Mouse (Mus musculus) lung, embryonic 14.5 days (tissue): Measurements from ENCODE around the gene Timeless. TPM values are rescaled to one million over a fixed set of nuclear protein-coding genes. Genes with fewer than 3 reads are reported as not detected.
"Not testable (repeated sequence)": the region's sequence is repeated elsewhere in the genome, so short reads cannot be mapped to it uniquely, and the experiment has no call there.

Source experiments
- ATAC-seq: fragments of 200-750 bp; cut with Nextera tagmentation; 2 replicates; pipeline ENCODE4 v1.8.0; 2017; ENCODE audit warnings: mild to moderate bottlenecking, moderate TSS enrichment, moderate library complexity; ENCODE audit not compliant: insufficient read depth
- DNase-seq: peaks from one replicate; pipeline ENCODE4 v3.0.0-alpha.2; 2015
- H3K27ac ChIP-seq: fragments of 300-500 bp; sonication (generic); 2 replicates; pipeline ENCODE4 v1.5.1; 2014; ENCODE audit warnings: low read depth, mild to moderate bottlenecking, moderate library complexity
- H3K27me3 ChIP-seq: fragments of 300-500 bp; sonication (generic); 2 replicates; pipeline ENCODE4 v1.6.1; 2014; ENCODE audit warnings: low read length, control low read depth; ENCODE audit not compliant: insufficient read depth
- H3K36me3 ChIP-seq: fragments of 300-500 bp; sonication (generic); 2 replicates; pipeline ENCODE4 v1.6.1; 2014; ENCODE audit warnings: control low read depth; ENCODE audit not compliant: insufficient read depth
- H3K4me1 ChIP-seq: fragments of 300-500 bp; sonication (generic); 2 replicates; pipeline ENCODE4 v1.6.1; 2014; ENCODE audit warnings: antibody characterized with exemption, control low read depth; ENCODE audit not compliant: insufficient read depth
- H3K4me2 ChIP-seq: fragments of 300-500 bp; sonication (generic); 2 replicates; pipeline ENCODE4 v1.6.1; 2014; ENCODE audit warnings: mild to moderate bottlenecking
- H3K4me3 ChIP-seq: fragments of 300-500 bp; sonication (generic); 2 replicates; pipeline ENCODE4 v1.5.1; 2014; ENCODE audit warnings: low read depth, low read length
- H3K9ac ChIP-seq: fragments of 300-500 bp; sonication (generic); 2 replicates; pipeline ENCODE4 v1.6.1; 2014
- H3K9me3 ChIP-seq: fragments of 300-500 bp; sonication (generic); 2 replicates; pipeline ENCODE4 v1.6.1; 2016; ENCODE audit warnings: low read depth, low read length, control low read depth
- CTCF ChIP-seq: IDR thresholded peaks from 2 replicates; pipeline ENCODE4 v1.5.1; 2016; ENCODE audit warnings: antibody characterized with exemption, low read depth
- WGBS: fragments of 180-500 bp; shearing (Covaris S2); extraction: QIAGEN DNeasy Blood & Tissue Kit; methylation state at CpG from one replicate; pipeline ENCODE4 v1.1.7; 2014; 5-methylcytosine and 5-hydroxymethylcytosine counted together
- polyA plus RNA-seq: library from polyadenylated mRNA; unstranded; fragments of >200 nt; fragmentation: Nextera tagmentation; extraction: Ambion mirVana; gene quantifications from 2 replicates; pipeline ENCODE4 v1.2.1, GENCODE M21; 2014

Gene Timeless
- polyA plus RNA-seq, 1 experiment from 2014 or later = 71.5 TPM

DNA sequence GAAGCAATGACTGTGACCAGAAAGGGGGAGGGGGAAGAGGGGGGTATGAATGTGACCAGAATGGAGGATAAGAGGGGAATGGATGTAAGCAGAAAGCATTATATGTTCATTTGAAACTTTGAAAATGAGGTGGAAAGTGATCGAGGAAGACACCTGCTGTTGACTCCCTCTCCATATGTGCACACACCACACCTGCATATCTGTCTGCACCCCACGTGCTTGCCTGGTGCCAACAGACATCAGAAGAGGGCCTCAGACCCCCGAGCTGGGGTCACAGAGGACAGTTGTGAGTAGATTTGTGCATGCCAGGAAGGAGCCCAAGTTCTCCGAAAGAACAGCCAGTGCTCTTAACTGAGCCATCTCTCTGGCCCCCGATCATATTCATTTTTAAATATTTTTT is 28.1 kb downstream of the Timeless start:
- TF ChIP-seq CTCF = no peak
- Histone ChIP-seq H3K9ac (no peak overlapping the region), H3K9me3 (no peaks in the 10 kb centered on the region), H3K4me1 (no peaks in the 10 kb centered on the region), H3K27me3 (no peaks in the 10 kb centered on the region), H3K36me3 (no peaks in the 10 kb centered on the region), H3K4me3 (no peak overlapping the region), H3K27ac (no peak overlapping the region), H3K4me2 (no peak overlapping the region)
- WGBS = 81% methylated on average over 5 of the region's 5 CpGs
- no peak for DNase-seq
- ATAC-seq = no peak

DNA sequence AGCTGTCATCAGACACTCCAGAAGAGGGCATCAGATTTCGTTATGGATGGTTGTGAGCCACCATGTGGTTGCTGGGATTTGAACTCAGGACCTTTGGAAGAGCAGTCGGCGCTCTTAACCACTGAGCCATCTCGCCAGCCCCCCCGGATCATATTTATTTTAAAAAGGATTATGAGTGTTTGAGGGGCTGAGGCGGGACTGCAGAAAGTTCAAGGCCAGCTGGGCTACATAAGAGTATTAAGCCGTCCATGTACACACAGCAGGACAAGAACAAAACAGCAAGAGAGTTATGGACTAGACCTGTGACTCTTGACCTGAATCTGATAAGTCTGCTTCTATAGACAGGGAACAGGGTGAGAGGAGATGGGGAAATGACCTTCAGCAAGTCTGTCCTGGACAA is 28.5 kb downstream of the Timeless start:
- H3K4me2 ChIP-seq, H3K27ac ChIP-seq, DNase-seq, H3K4me3 ChIP-seq, H3K9me3 ChIP-seq, H3K4me1 ChIP-seq, H3K27me3 ChIP-seq, H3K9ac ChIP-seq, H3K36me3 ChIP-seq, ATAC-seq: not testable (repeated sequence)
- WGBS = 70% methylated on average over 7 of the region's 7 CpGs

DNA sequence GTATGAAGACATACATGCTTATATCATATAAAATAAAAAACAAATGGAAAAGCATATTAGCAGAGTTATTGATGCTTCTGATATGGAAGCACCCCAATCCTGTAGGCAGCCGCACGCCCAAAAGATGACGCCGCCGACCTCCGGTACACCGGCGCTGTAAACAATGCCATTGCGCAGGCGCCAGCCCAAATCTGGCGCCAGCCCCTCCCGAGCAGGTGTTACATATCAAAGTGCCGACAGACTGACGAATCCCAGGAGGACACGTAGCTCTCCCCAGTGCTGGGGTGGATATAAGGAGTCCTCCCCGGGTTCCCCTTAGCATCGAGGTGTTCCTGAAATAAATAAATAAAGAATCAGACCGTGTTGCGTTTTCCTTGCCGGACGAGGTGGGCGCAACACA is 30.4 kb downstream of the Timeless start:
- Histone ChIP-seq H3K36me3 (no peaks in the 10 kb centered on the region), H3K9ac (no peak overlapping the region), H3K27ac (no peak overlapping the region), H3K4me2 (no peak overlapping the region), H3K9me3 (no peaks in the 10 kb centered on the region), H3K4me1 (no peaks in the 10 kb centered on the region), H3K27me3 (no peaks in the 10 kb centered on the region), H3K4me3 (no peak overlapping the region)
- WGBS = 62% methylated on average over 22 of the region's 22 CpGs
- DNase-seq = no peak
- no peak for ATAC-seq
- TF ChIP-seq CTCF = no peak

DNA sequence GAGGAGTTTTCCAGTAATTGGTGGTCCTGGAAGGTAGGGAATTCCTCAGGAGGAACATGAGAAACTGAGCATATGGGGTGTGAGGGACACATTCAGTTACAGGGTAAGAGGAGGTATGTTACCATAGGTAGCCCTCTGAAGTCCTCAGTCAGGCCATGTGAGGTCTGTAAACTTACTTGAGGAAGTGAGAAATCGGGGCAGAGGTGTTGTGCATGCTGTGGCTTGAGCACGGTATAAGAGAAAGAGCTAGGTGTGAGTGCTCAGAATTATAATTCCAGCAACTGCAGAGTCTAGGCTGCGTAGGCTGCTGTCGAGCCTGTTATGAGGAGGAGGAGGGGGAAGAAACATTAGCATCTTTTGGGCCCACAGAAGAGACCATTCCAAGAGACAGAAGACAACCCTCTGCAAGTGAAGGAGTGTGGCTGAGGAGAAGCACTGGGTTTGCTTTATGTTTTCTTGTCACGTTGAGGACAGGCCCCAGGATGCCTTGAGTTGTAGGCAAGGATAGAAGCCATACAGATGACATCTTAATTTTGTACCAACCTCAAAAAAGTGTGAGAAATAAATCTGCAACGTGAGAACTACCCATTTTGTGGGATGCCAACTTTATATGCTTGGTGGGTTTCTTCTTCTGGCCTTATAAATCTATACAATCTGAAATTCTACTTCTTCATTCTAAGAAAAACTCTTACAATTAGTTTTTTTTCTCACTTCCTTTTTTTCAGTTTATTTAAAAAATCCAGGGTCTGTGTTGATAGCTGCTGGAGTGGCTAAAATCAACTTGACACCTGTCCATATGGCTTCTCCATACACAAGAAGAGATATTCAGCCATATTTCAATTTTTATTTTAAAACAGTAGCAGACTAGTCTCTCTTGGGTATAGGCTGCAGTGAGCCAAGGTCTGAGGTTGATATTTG is 31.8 kb downstream of the Timeless start:
- ATAC-seq (no peak), DNase-seq (no peak)
- H3K4me2 ChIP-seq = no peak overlapping the region
- no peaks in the 10 kb centered on the region for H3K9me3 ChIP-seq
- H3K27ac ChIP-seq = no peak overlapping the region
- no peak overlapping the region for H3K4me3 ChIP-seq
- H3K4me1 ChIP-seq = no peaks in the 10 kb centered on the region
- H3K36me3 ChIP-seq = no peaks in the 10 kb centered on the region
- TF ChIP-seq CTCF = no peak
- WGBS = 75% methylated on average over 6 of the region's 6 CpGs
- no peaks in the 10 kb centered on the region for H3K27me3 ChIP-seq
- no peak overlapping the region for H3K9ac ChIP-seq

DNA sequence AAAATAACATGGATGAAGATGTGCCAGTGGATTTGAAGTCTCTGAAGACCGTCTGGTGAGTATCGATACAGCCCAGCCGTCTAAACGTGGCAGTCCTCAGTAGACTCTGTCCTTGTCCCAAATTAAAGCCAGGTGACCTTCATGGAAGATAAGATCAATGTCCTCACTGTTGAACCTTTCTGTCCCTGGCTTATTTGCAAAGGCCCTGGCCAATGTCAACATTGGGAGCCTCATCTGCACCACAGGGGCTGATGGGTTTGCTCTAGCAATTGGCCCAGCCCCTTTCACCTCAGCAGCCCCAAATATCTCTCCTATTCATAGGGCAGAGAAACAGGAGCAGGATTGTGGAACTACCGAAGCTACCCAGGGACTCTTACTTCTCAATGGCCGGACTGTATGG is 36.5 kb downstream of the Timeless start, which contains the start of gene Apof:
Gene Apof (plus strand): TSS at position 301 of the 400 bp plus-strand sequence.
- H3K4me3 ChIP-seq = no peak within 1 kb of the TSS
- H3K4me2 ChIP-seq = no peak within 1 kb of the TSS
- H3K27me3 ChIP-seq = no peaks in the 10 kb centered on the region
- H3K9me3 ChIP-seq = no peaks in the 10 kb centered on the region
- no peak within 1 kb of the TSS for H3K9ac ChIP-seq
- no peaks in the 10 kb centered on the region for H3K36me3 ChIP-seq
- WGBS = 54% methylated on average over 6 of the region's 6 CpGs
- DNase-seq = no peak
- no peaks in the 10 kb centered on the region for H3K4me1 ChIP-seq
- ATAC-seq = no peak
- TF ChIP-seq CTCF = no peak
- H3K27ac ChIP-seq = no peak within 1 kb of the TSS

DNA sequence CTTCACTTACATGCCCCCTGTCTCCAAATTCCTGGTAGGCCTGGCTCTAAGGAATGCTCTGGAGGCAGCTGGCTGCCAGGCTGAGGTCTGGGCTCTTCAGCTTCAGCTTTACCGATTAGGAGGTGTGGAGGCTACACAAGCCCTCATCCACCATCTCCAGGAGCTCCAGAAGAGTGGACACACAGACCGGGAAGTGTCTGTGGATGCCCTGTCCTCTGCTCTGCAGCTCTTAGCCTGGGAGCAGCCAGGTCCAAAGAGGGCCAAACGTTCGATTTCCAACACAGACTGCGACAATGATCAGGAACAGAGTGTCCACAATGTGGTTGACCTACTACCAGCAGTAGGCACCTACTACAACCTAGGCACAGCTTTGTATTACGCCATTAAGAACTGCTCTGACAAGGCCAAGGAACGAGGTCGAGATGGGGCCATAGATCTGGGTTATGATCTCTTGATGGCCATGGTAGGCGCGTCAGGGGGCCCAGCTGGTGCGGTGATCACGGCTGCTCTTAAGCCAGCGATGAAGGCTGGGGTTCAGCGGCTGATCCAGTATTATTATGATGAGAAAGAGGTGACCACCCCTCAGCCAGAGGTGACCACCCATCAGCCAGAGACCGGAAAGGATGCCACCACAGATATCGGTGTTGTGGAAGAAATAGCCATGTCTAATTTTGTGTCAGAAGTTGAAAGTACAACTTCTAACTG is 37.5 kb downstream of the Timeless start:
- Histone ChIP-seq H3K4me2 (peak overlapping the region; percentile 77), H3K4me3 (no peak overlapping the region)
- ATAC-seq = no peak

DNA sequence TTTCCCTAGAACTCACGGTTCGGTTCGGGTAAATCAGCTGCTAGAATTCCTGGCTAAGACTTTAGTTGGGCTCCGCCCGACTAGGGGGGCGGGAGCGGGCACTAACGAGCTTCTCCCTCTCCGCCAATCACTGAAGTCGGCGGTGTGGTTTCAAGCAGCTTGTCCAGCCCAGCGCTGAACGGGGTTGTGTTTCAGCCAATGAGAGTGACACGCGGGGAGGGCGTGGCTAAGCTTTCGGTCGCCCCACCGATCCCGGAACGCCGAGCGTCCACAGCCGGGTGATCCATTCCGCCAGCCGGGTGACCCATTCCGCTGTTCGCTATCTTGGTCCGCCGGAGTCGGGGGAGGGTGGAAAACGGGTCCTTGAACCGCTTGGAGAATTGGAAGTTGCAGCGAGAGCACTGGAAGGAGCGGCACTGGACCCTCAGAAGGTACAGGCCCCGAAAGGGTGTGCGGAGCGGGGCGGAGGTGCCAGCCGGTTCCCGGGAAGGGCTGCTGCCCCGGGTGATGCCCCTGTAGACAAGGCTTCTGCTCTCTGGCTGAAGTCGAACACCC is 38.5 kb downstream of the Timeless start, which contains the start of gene Stat2:
Gene Stat2 (plus strand): TSS at position 273 of the 555 bp plus-strand sequence.
- DNase-seq (peak; percentile 99), ATAC-seq (peak; percentile 99)
- TF ChIP-seq CTCF = no peak
- Histone ChIP-seq H3K4me1 (no peaks in the 10 kb centered on the region), H3K9me3 (no peaks in the 10 kb centered on the region), H3K4me3 (peak within 1 kb of the TSS; percentile 78), H3K9ac (peak within 1 kb of the TSS; percentile 70), H3K36me3 (no peaks in the 10 kb centered on the region), H3K4me2 (peak within 1 kb of the TSS; percentile 77), H3K27ac (peak within 1 kb of the TSS; percentile 50), H3K27me3 (no peaks in the 10 kb centered on the region)
- under 1% methylated on average over 43 of the region's 43 CpGs for WGBS

More for the DNA sequence above, 37.5 kb downstream of the Timeless start:
- no peak for TF ChIP-seq CTCF
- Histone ChIP-seq H3K9me3 (no peaks in the 10 kb centered on the region), H3K27ac (no peak overlapping the region), H3K36me3 (no peaks in the 10 kb centered on the region), H3K9ac (no peak overlapping the region), H3K27me3 (no peaks in the 10 kb centered on the region), H3K4me1 (no peaks in the 10 kb centered on the region)
- DNase-seq = no peak
- 86% methylated on average over 16 of the region's 16 CpGs for WGBS
